Mouse (Mus musculus) cortical plate, adult 2 months (tissue): ENCODE measurements at regions not wholly inside any gene's neighbourhood (a gene's known extent, or its start where the extent isn't known, plus 50 kb on each side); places are given as distances from the start of the nearest gene placed in this dataset.

Source experiments
- CTCF ChIP-seq: fragments of 200-500 bp; IDR thresholded peaks from 2 replicates; pipeline ENCODE4 v1.5.1; 2011; ENCODE audit warnings: mild to moderate bottlenecking, control low read depth, low read length; ENCODE audit not compliant: insufficient read depth; ENCODE audit errors: extremely low read depth
- POLR2A ChIP-seq: fragments of 200-500 bp; IDR thresholded peaks from 2 replicates; pipeline ENCODE4 v1.6.1; 2011; ENCODE audit warnings: mild to moderate bottlenecking, low read length, control low read depth; ENCODE audit not compliant: insufficient read depth; ENCODE audit errors: extremely low read depth

GRCm38 (mm10) chr15:37065408-37065807 lies 57.8 kb upstream of the Zfp706 start:
- no peak for TF ChIP-seq CTCF
- TF ChIP-seq POLR2A = no peak
